10 mouse cellular contexts compared by ENCODE assay signal in genomic region chr9:14634155-14634554, GRCm38 (mm10). TPM values are rescaled to one million over a fixed set of nuclear protein-coding genes. Genes with fewer than 3 reads are reported as not detected.
DNase-seq lines count a peak whose midpoint lies in the region; ATAC-seq and TF ChIP-seq lines count a peak whose summit lies in the region.
"Had no signal": no experiment of that assay in that cellular context is flagged by ENCODE, and none has a peak within 500 bp of the region (broad histone marks: within the 10 kb centered on the region; RNA-seq: fewer than 3 reads in every experiment).

No protein-coding gene starts in this region.

- no peak overlapping the region for H3K4me3 ChIP-seq in kidney, embryonic 15.5 days (replicated peaks)
- H3K4me3 ChIP-seq in kidney, adult 2 months (ENCODE audit: insufficient read depth, low read depth, low read length), result no peak overlapping the region
- H3K4me3 ChIP-seq in embryonic facial prominence, embryonic 10.5 days, result 0 out of 2 replicates have a peak overlapping the region, but pooled peaks have one; percentile 26
- H3K4me3 ChIP-seq in midbrain, postnatal 0 days (ENCODE audit: low read depth, low read length), result peak overlapping the region; percentile 31
- no peak overlapping the region for H3K4me3 ChIP-seq in limb, embryonic 10.5 days
- H3K4me3 ChIP-seq: megakaryocyte, embryonic 14.5 days had no signal

- no peaks in the 10 kb centered on the region for H3K9me3 ChIP-seq in kidney, embryonic 15.5 days (replicated peaks)
- no peaks in the 10 kb centered on the region for H3K9me3 ChIP-seq in embryonic facial prominence, embryonic 10.5 days
- no peaks in the 10 kb centered on the region for H3K9me3 ChIP-seq in midbrain, postnatal 0 days (ENCODE audit: low read length)
- no peaks in the 10 kb centered on the region for H3K9me3 ChIP-seq in limb, embryonic 10.5 days (replicated peaks)

- H3K9ac ChIP-seq in kidney, embryonic 15.5 days, result no peak overlapping the region
- 0 out of 2 replicates have a peak overlapping the region, but pooled peaks have one; percentile 8 for H3K9ac ChIP-seq in midbrain, postnatal 0 days (replicated peaks; ENCODE audit: low read length, poor library complexity, severe bottlenecking)

- no peak for DNase-seq in kidney, adult 2 months
- no peak for DNase-seq in embryonic facial prominence, embryonic 10.5 days (ENCODE audit: low spot score)
- peak; percentile 74 for DNase-seq in midbrain, postnatal 0 days (ENCODE audit: low spot score)
- DNase-seq in limb, embryonic 10.5 days (ENCODE audit: low spot score), result no peak
- DNase-seq in testis, postnatal 14 days (ENCODE audit: low spot score), result no peak
- no peak for DNase-seq in lung, adult 18-20 months
- DNase-seq: cerebellum, adult 2 months had no signal

- no peak overlapping the region for H3K27ac ChIP-seq in kidney, embryonic 15.5 days
- no peak overlapping the region for H3K27ac ChIP-seq in kidney, adult 2 months (ENCODE audit: insufficient read depth, low read depth, low read length)
- H3K27ac ChIP-seq in embryonic facial prominence, embryonic 10.5 days (replicated peaks), result no peak overlapping the region
- H3K27ac ChIP-seq in midbrain, postnatal 0 days (ENCODE audit: low read depth, low read length), result no peak overlapping the region
- H3K27ac ChIP-seq in limb, embryonic 10.5 days, result no peak overlapping the region

- peaks cover 11% of the 10 kb centered on the region; the same call in 1 of the 2 replicates for H3K27me3 ChIP-seq in kidney, embryonic 15.5 days
- H3K27me3 ChIP-seq in kidney, adult 2 months (replicated peaks; ENCODE audit: control insufficient read depth, insufficient read depth, low read length), result no peaks in the 10 kb centered on the region
- H3K27me3 ChIP-seq in embryonic facial prominence, embryonic 10.5 days (replicated peaks; ENCODE audit: low read depth, poor library complexity, severe bottlenecking), result peaks cover 36% of the 10 kb centered on the region
- 0 out of 2 replicates have a peak, but pooled peaks cover 4% of the 10 kb centered on the region for H3K27me3 ChIP-seq in midbrain, postnatal 0 days (ENCODE audit: insufficient read depth, low read length)
- H3K27me3 ChIP-seq in limb, embryonic 10.5 days (ENCODE audit: low read depth, poor library complexity, severe bottlenecking), result peaks cover 21% of the 10 kb centered on the region

- no peaks in the 10 kb centered on the region for H3K36me3 ChIP-seq in kidney, embryonic 15.5 days
- no peaks in the 10 kb centered on the region for H3K36me3 ChIP-seq in kidney, adult 2 months (ENCODE audit: control insufficient read depth, insufficient read depth, low read length)
- H3K36me3 ChIP-seq in embryonic facial prominence, embryonic 10.5 days (replicated peaks), result no peaks in the 10 kb centered on the region
- no peaks in the 10 kb centered on the region for H3K36me3 ChIP-seq in midbrain, postnatal 0 days (ENCODE audit: insufficient read depth, low read length)
- H3K36me3 ChIP-seq in limb, embryonic 10.5 days, result no peaks in the 10 kb centered on the region

- no peak for TF ChIP-seq CTCF in kidney, adult 2 months (conservative IDR thresholded peaks at IDR 0.05; ENCODE audit: insufficient read depth, insufficient read length, low read depth, low read length)
- TF ChIP-seq CTCF in midbrain, postnatal 0 days (IDR thresholded peaks at IDR 0.05), result no peak

- peak overlapping the region; percentile 8; the same call in 1 of the 2 replicates for H3K4me2 ChIP-seq in kidney, embryonic 15.5 days
- peak overlapping the region; percentile 56 for H3K4me2 ChIP-seq in midbrain, postnatal 0 days (ENCODE audit: low read depth, low read length, poor library complexity, severe bottlenecking)

- H3K4me1 ChIP-seq in kidney, embryonic 15.5 days, result peaks cover 22% of the 10 kb centered on the region
- no peaks in the 10 kb centered on the region for H3K4me1 ChIP-seq in kidney, adult 2 months (ENCODE audit: control insufficient read depth, insufficient read depth, low read length)
- peaks cover 23% of the 10 kb centered on the region for H3K4me1 ChIP-seq in embryonic facial prominence, embryonic 10.5 days
- H3K4me1 ChIP-seq in midbrain, postnatal 0 days (ENCODE audit: insufficient read depth, low read length), result peaks cover 14% of the 10 kb centered on the region; the same call in 1 of the 2 replicates
- H3K4me1 ChIP-seq in limb, embryonic 10.5 days, result peaks cover 18% of the 10 kb centered on the region
- H3K4me1 ChIP-seq: megakaryocyte, embryonic 14.5 days had no signal

- 22% methylated on average over 15 of the region's 15 CpGs for WGBS in kidney, embryonic 15.5 days
- WGBS in kidney, adult 2 months, result 30% methylated on average over 15 of the region's 15 CpGs
- WGBS in embryonic facial prominence, embryonic 10.5 days, result 22% methylated on average over 15 of the region's 15 CpGs
- 6% methylated on average over 15 of the region's 15 CpGs for WGBS in midbrain, postnatal 0 days
- WGBS in limb, embryonic 10.5 days, result 26% methylated on average over 15 of the region's 15 CpGs

- ATAC-seq in kidney, embryonic 15.5 days (replicated peaks; ENCODE audit: low FRiP score), result peak; percentile 63; the same call in 1 of the 2 replicates
- 0 out of 2 replicates have a peak, but pooled peaks have one; percentile 22 for ATAC-seq in granulocyte monocyte progenitor cell, adult 5-6 weeks (replicated peaks; ENCODE audit: poor library complexity, severe bottlenecking)
- peak; percentile 78 for ATAC-seq in midbrain, postnatal 0 days (ENCODE audit: low FRiP score)

- TF ChIP-seq POLR2A in kidney, adult 2 months (IDR thresholded peaks at IDR 0.05; ENCODE audit: low read depth, low read length), result no peak

RNA-seq across cellular contexts. Expression of gene Amotl1, which starts 10.7 kb away (rescaled TPM):
- 20.4 and 23.3 TPM in 2 replicates for polyA plus RNA-seq in kidney, embryonic 15.5 days (2015; fragmentation: Nextera tagmentation; extraction: Ambion mirVana)
- polyA plus RNA-seq in kidney, adult 2 months (2012; rRNA removed), result 15.5 and 19.4 TPM in 2 replicates
- 23.1 and 27.4 TPM in 2 replicates for polyA plus RNA-seq in embryonic facial prominence, embryonic 10.5 days (2016; fragmentation: Nextera tagmentation; extraction: Ambion mirVana)
- total RNA-seq in granulocyte monocyte progenitor cell, adult 5-6 weeks (2014; fragmentation: Nextera tagmentation), result 0.17 TPM in 1 of 2 replicates, not detected in the other
- total RNA-seq in granulocyte monocyte progenitor cell, adult 5-6 weeks (2017), result not detected in 2 replicates
- 26.2 and 30.8 TPM in 2 replicates for total RNA-seq in midbrain, postnatal 0 days (2014; rRNA removed)
- 5.4 and 5.8 TPM in 2 replicates for polyA plus RNA-seq in midbrain, postnatal 0 days (2015; fragmentation: Nextera tagmentation; extraction: Ambion mirVana)
- 24.9 and 32.1 TPM in 2 replicates for polyA plus RNA-seq in limb, embryonic 10.5 days (2016; fragmentation: Nextera tagmentation; extraction: Ambion mirVana)

Comparison
In these comparisons a context has a peak if more than half of its experiments do, and no peak if none do; other contexts are left out.
1. ATAC-seq: peak in every context shown above with its lines; median percentile 78 in midbrain, postnatal 0 days; 63 in kidney, embryonic 15.5 days; 22 in granulocyte monocyte progenitor cell, adult 5-6 weeks.
2. H3K4me3 ChIP-seq: peak in embryonic facial prominence, embryonic 10.5 days (single experiment) and midbrain, postnatal 0 days (single experiment); none in kidney, embryonic 15.5 days (single experiment), kidney, adult 2 months (single experiment) and limb, embryonic 10.5 days (single experiment).